Mouse (Mus musculus) right cerebral cortex, postnatal 10 days (tissue): ENCODE results near the gene Prss38.

Experiments
- DNase-seq, 2 experiments: peaks; one replicate each; pipeline ENCODE4 v3.0.0; 2021; ENCODE audit warnings: low spot score in 2 of 2

Gene Prss38

GRCm38 (mm10) chr11:59324777-59325176, 50.7 kb downstream of the Prss38 start:
- DNase-seq, result no peak

- DNase-seq, result no peak
Observed at GRCm38 (mm10) chr11:59322988-59323387, 52.5 kb downstream of the Prss38 start.
